Mouse (Mus musculus): ENCODE measurements at regions not wholly inside any gene's neighbourhood (a gene's known extent, or its start where the extent isn't known, plus 50 kb on each side); places are given as distances from the start of the nearest gene placed in this dataset.

DNA sequence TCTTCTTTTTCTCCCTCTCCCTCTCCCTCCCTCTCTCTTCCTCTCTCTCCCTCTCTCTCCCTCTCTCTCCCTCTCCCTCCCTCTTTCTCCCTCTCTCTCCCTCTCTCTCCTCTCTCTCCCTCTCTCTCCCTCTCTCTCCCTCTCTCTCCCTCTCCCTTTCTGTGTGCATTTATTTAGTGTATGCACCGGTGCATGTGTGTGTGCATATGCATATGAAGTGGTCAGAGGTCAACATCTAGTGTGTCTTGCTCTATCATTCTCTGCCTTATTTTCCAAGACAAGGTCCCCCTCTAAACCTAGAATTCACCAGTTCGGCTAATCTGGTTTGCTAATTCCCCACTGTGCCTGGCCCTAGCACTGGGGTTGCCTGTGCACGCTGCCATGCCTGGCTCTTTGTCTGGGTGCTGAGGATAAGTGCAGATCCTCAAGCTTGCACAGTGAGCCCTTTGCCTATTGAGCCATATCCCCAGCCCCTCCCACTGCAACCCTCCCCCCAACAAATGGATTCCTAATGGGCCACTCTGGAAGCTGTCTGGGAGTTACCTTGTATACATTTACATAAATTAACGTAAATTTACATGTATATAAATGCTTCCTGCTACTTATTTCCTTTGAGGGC is 54.8 kb upstream of the Sorl1 start:
- H3K4me1 ChIP-seq, result no peaks in the 10 kb centered on the region
- no peaks in the 10 kb centered on the region for H3K27me3 ChIP-seq
- H3K9me3 ChIP-seq, result no peaks in the 10 kb centered on the region
- no peak overlapping the region for H3K9ac ChIP-seq
- no peak for ATAC-seq (ENCODE audit: insufficient number of reproducible peaks, insufficient read depth, low FRiP score, low TSS enrichment)
- H3K4me2 ChIP-seq (replicated peaks), result no peak overlapping the region
- H3K4me3 ChIP-seq, result no peak overlapping the region
- H3K27ac ChIP-seq, result no peak overlapping the region
- no peaks in the 10 kb centered on the region for H3K36me3 ChIP-seq
- WGBS, result 37% methylated on average over 4 of the region's 4 CpGs

DNA sequence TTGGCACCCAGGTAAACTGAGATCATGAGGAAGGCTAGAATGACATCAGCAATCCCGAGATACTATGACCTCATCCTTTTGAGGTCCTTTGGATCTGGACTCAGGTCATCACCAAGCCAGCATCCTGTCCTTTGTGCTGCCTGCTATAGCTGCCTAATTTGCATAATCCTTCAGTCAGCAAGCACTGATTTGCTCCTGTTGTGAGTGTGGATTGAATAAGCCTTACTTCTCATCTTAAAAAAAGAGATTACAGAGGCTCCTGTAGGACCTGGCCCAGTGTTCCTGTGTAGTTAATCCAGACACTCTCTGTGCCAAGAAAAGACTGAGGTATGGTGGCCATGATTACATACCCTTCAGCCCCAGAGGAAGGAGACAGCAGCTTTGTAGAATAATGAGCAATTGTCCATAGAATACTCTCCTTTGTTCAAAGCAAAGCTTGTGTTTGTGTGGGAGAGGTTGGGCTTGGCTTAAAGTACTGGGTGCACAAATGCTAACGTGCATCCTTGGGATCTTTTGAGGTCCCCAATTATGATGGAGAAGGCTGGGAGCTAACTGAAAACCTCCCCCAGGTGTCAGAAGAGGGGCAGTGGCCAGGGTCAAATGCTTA is 50.4 kb upstream of the Sorl1 start:
- no peaks in the 10 kb centered on the region for H3K4me1 ChIP-seq
- no peaks in the 10 kb centered on the region for H3K36me3 ChIP-seq
- H3K9me3 ChIP-seq, result no peaks in the 10 kb centered on the region
- ATAC-seq (ENCODE audit: insufficient number of reproducible peaks, insufficient read depth, low FRiP score, low TSS enrichment), result no peak
- H3K9ac ChIP-seq, result no peak overlapping the region
- H3K27ac ChIP-seq, result no peak overlapping the region
- no peaks in the 10 kb centered on the region for H3K27me3 ChIP-seq
- no peak overlapping the region for H3K4me3 ChIP-seq
- no peak overlapping the region for H3K4me2 ChIP-seq (replicated peaks)
- 35% methylated on average over 2 of the region's 2 CpGs for WGBS
